Mouse (Mus musculus) heart, embryonic 15.5 days (tissue): Measurements from ENCODE around the gene Spdef. TPM values are rescaled to one million over a fixed set of nuclear protein-coding genes. Genes with fewer than 3 reads are reported as not detected.

Experiments
- ATAC-seq: fragments of 200-750 bp; cut with Nextera tagmentation; replicated peaks from 2 replicates; pipeline ENCODE4 v1.8.0; 2017; ENCODE audit warnings: low read depth, moderate TSS enrichment; ENCODE audit not compliant: insufficient number of reproducible peaks, insufficient read depth, low FRiP score
- H3K27ac ChIP-seq: fragments of 300-500 bp; sonication (generic); 2 replicates; pipeline ENCODE4 v1.5.1; 2015; ENCODE audit warnings: mild to moderate bottlenecking, inconsistent platforms
- H3K27me3 ChIP-seq: fragments of 300-500 bp; sonication (generic); 2 replicates; pipeline ENCODE4 v1.6.1; 2015; ENCODE audit warnings: inconsistent platforms
- H3K36me3 ChIP-seq: fragments of 300-500 bp; sonication (generic); 2 replicates; pipeline ENCODE4 v1.6.1; 2015; ENCODE audit warnings: mild to moderate bottlenecking, inconsistent platforms
- H3K4me1 ChIP-seq: fragments of 300-500 bp; sonication (generic); replicated peaks from 2 replicates; pipeline ENCODE4 v1.6.1; 2015; ENCODE audit warnings: inconsistent platforms
- H3K4me2 ChIP-seq: fragments of 300-500 bp; sonication (generic); 2 replicates; pipeline ENCODE4 v1.6.1; 2015; ENCODE audit warnings: inconsistent platforms, mild to moderate bottlenecking, moderate library complexity
- H3K4me3 ChIP-seq: fragments of 300-500 bp; sonication (generic); 2 replicates; pipeline ENCODE4 v1.5.1; 2015; ENCODE audit warnings: mild to moderate bottlenecking, inconsistent platforms
- H3K9ac ChIP-seq: fragments of 300-500 bp; sonication (generic); 2 replicates; pipeline ENCODE4 v1.6.1; 2015; ENCODE audit warnings: mild to moderate bottlenecking, inconsistent platforms
- H3K9me3 ChIP-seq: fragments of 300-500 bp; sonication (generic); replicated peaks from 2 replicates; pipeline ENCODE4 v1.6.1; 2016; ENCODE audit warnings: inconsistent platforms
- WGBS: fragments of 180-500 bp; shearing (Covaris S2); methylation state at CpG from one replicate; pipeline ENCODE4 v1.1.7; 2015; ENCODE audit warnings: mixed read lengths; 5-methylcytosine and 5-hydroxymethylcytosine counted together
- polyA plus RNA-seq: library from polyadenylated mRNA; unstranded; fragments of >200 nt; fragmentation: Nextera tagmentation; extraction: Ambion mirVana; gene quantifications from 2 replicates; pipeline ENCODE4 v1.2.1, GENCODE M21; 2015

The Spdef gene
- polyA plus RNA-seq, 1 experiment from 2014 or later: 0.25 TPM

- no peak overlapping the region for H3K27ac ChIP-seq
- no peak overlapping the region for H3K9ac ChIP-seq
- H3K4me1 ChIP-seq: peaks cover 5% of the 10 kb centered on the region
- 78% methylated on average over 6 of the region's 6 CpGs for WGBS
- H3K27me3 ChIP-seq: no peaks in the 10 kb centered on the region
- no peaks in the 10 kb centered on the region for H3K9me3 ChIP-seq
- no peak for ATAC-seq
- H3K4me2 ChIP-seq: no peak overlapping the region
- no peak overlapping the region for H3K4me3 ChIP-seq
- peaks cover 9% of the 10 kb centered on the region for H3K36me3 ChIP-seq
Observed at GRCm38 (mm10) chr17:27760169-27760568, 31.4 kb upstream of the Spdef start.

GRCm38 (mm10) chr17:27751314-27752202 is 22.8 kb upstream of the Spdef start:
- H3K27ac ChIP-seq: no peak overlapping the region
- H3K4me1 ChIP-seq: no peaks in the 10 kb centered on the region
- H3K27me3 ChIP-seq: no peaks in the 10 kb centered on the region
- 85% methylated on average over 8 of the region's 8 CpGs for WGBS
- no peak overlapping the region for H3K4me2 ChIP-seq
- ATAC-seq: no peak
- no peak overlapping the region for H3K4me3 ChIP-seq
- H3K9ac ChIP-seq: no peak overlapping the region
- H3K36me3 ChIP-seq: no peaks in the 10 kb centered on the region; the same call in 1 of the 2 replicates
- H3K9me3 ChIP-seq: no peaks in the 10 kb centered on the region

- Histone ChIP-seq H3K9ac (no peak overlapping the region), H3K36me3 (no peaks in the 10 kb centered on the region; the same call in 1 of the 2 replicates), H3K27ac (no peak overlapping the region), H3K4me3 (no peak overlapping the region), H3K4me2 (no peak overlapping the region), H3K9me3 (no peaks in the 10 kb centered on the region), H3K4me1 (no peaks in the 10 kb centered on the region; the same call in 1 of the 2 replicates), H3K27me3 (no peaks in the 10 kb centered on the region)
- 88% methylated on average over 6 of the region's 6 CpGs for WGBS
- ATAC-seq: no peak
Observed at GRCm38 (mm10) chr17:27750451-27750942, 21.7 kb upstream of the Spdef start.

GRCm38 (mm10) chr17:27748123-27748522 is 19.4 kb upstream of the Spdef start:
- Histone ChIP-seq H3K4me2 (no peak overlapping the region), H3K27ac (no peak overlapping the region), H3K9ac (no peak overlapping the region), H3K27me3 (no peaks in the 10 kb centered on the region), H3K36me3 (no peaks in the 10 kb centered on the region), H3K4me3 (no peak overlapping the region), H3K4me1 (no peaks in the 10 kb centered on the region; the same call in 1 of the 2 replicates), H3K9me3 (no peaks in the 10 kb centered on the region)
- ATAC-seq: no peak
- 88% methylated on average over 2 of the region's 2 CpGs for WGBS

GRCm38 (mm10) chr17:27746446-27746845 is 17.7 kb upstream of the Spdef start:
- H3K9me3 ChIP-seq: no peaks in the 10 kb centered on the region
- H3K4me3 ChIP-seq: no peak overlapping the region
- H3K36me3 ChIP-seq: no peaks in the 10 kb centered on the region
- no peak overlapping the region for H3K27ac ChIP-seq
- no peaks in the 10 kb centered on the region; the same call in 1 of the 2 replicates for H3K4me1 ChIP-seq
- 55% methylated on average over 4 of the region's 4 CpGs for WGBS
- no peak overlapping the region for H3K9ac ChIP-seq
- no peak for ATAC-seq
- H3K4me2 ChIP-seq: no peak overlapping the region
- H3K27me3 ChIP-seq: no peaks in the 10 kb centered on the region

GRCm38 (mm10) chr17:27740961-27741360 is 12.2 kb upstream of the Spdef start:
- ATAC-seq: no peak

GRCm38 (mm10) chr17:27734344-27735073 is 5.8 kb upstream of the Spdef start:
- H3K4me2 ChIP-seq: no peak overlapping the region
- H3K9me3 ChIP-seq: no peaks in the 10 kb centered on the region
- no peak for ATAC-seq
- 18% methylated on average over 13 of the region's 13 CpGs for WGBS
- no peaks in the 10 kb centered on the region for H3K36me3 ChIP-seq
- H3K4me1 ChIP-seq: peaks cover 13% of the 10 kb centered on the region
- H3K27ac ChIP-seq: no peak overlapping the region
- H3K9ac ChIP-seq: no peak overlapping the region
- H3K4me3 ChIP-seq: no peak overlapping the region
- H3K27me3 ChIP-seq: peaks cover 13% of the 10 kb centered on the region; the same call in 1 of the 2 replicates

More at GRCm38 (mm10) chr17:27740961-27741360, 12.2 kb upstream of the Spdef start:
- H3K27ac ChIP-seq: no peak overlapping the region
- 89% methylated on average over 6 of the region's 6 CpGs for WGBS
- no peaks in the 10 kb centered on the region for H3K36me3 ChIP-seq
- H3K9me3 ChIP-seq: no peaks in the 10 kb centered on the region
- no peak overlapping the region for H3K4me3 ChIP-seq
- no peaks in the 10 kb centered on the region; the same call in 1 of the 2 replicates for H3K4me1 ChIP-seq
- H3K4me2 ChIP-seq: no peak overlapping the region
- H3K27me3 ChIP-seq: no peaks in the 10 kb centered on the region
- H3K9ac ChIP-seq: no peak overlapping the region

GRCm38 (mm10) chr17:27732694-27733093 is 3.9 kb upstream of the Spdef start:
- peaks cover 13% of the 10 kb centered on the region for H3K4me1 ChIP-seq
- no peak overlapping the region for H3K9ac ChIP-seq
- H3K27me3 ChIP-seq: peaks cover 16% of the 10 kb centered on the region; the same call in 1 of the 2 replicates
- 69% methylated on average over 3 of the region's 3 CpGs for WGBS
- no peak overlapping the region for H3K4me2 ChIP-seq
- H3K4me3 ChIP-seq: no peak overlapping the region
- no peaks in the 10 kb centered on the region for H3K36me3 ChIP-seq
- H3K9me3 ChIP-seq: no peaks in the 10 kb centered on the region
- no peak overlapping the region for H3K27ac ChIP-seq
- no peak for ATAC-seq

- H3K27ac ChIP-seq: no peak overlapping the region
- H3K4me1 ChIP-seq: peaks cover 13% of the 10 kb centered on the region
- H3K4me3 ChIP-seq: no peak overlapping the region
- H3K9me3 ChIP-seq: no peaks in the 10 kb centered on the region
- H3K36me3 ChIP-seq: no peaks in the 10 kb centered on the region
- 51% methylated on average over 5 of the region's 5 CpGs for WGBS
- H3K4me2 ChIP-seq: no peak overlapping the region
- no peak for ATAC-seq
- peaks cover 16% of the 10 kb centered on the region; the same call in 1 of the 2 replicates for H3K27me3 ChIP-seq
- H3K9ac ChIP-seq: no peak overlapping the region
Observed at GRCm38 (mm10) chr17:27732152-27732551, 3.4 kb upstream of the Spdef start.

GRCm38 (mm10) chr17:27726527-27726926 is 2.2 kb downstream of the Spdef start:
- H3K4me2 ChIP-seq: no peak overlapping the region
- peaks cover 20% of the 10 kb centered on the region for H3K27me3 ChIP-seq
- H3K9ac ChIP-seq: no peak overlapping the region
- H3K36me3 ChIP-seq: no peaks in the 10 kb centered on the region
- H3K4me3 ChIP-seq: no peak overlapping the region
- no peaks in the 10 kb centered on the region; the same call in 1 of the 2 replicates for H3K4me1 ChIP-seq
- no peak overlapping the region for H3K27ac ChIP-seq
- no peak for ATAC-seq
- 51% methylated on average over 7 of the region's 7 CpGs for WGBS
- H3K9me3 ChIP-seq: no peaks in the 10 kb centered on the region

- H3K9me3 ChIP-seq: no peaks in the 10 kb centered on the region
- H3K27me3 ChIP-seq: peaks cover 20% of the 10 kb centered on the region
- H3K36me3 ChIP-seq: no peaks in the 10 kb centered on the region
- 23% methylated on average over 10 of the region's 10 CpGs for whole genome bisulfite sequencing
- no peak overlapping the region for H3K4me3 ChIP-seq
- no peak overlapping the region for H3K4me2 ChIP-seq
- H3K27ac ChIP-seq: no peak overlapping the region
- ATAC-seq: no peak
- H3K9ac ChIP-seq: no peak overlapping the region
- H3K4me1 ChIP-seq: no peaks in the 10 kb centered on the region; the same call in 1 of the 2 replicates
Observed at GRCm38 (mm10) chr17:27725412-27725811, 3.3 kb downstream of the Spdef start.
